Mouse (Mus musculus) intestine, postnatal 0 days (tissue): Measurements from ENCODE around the gene Iqschfp. TPM values are rescaled to one million over a fixed set of nuclear protein-coding genes. Genes with fewer than 3 reads are reported as not detected.
A peak's percentile ranks its signal among the peaks of the same experiment; 100 is the strongest.

Experiments used
- ATAC-seq: fragments of 200-750 bp; cut with Nextera tagmentation; 2 replicates; pipeline ENCODE4 v1.8.0; 2017; ENCODE audit warnings: mild to moderate bottlenecking, moderate TSS enrichment, moderate library complexity
- H3K27ac ChIP-seq: fragments of 300-500 bp; sonication (generic); 2 replicates; pipeline ENCODE4 v1.5.1; 2014; ENCODE audit warnings: mild to moderate bottlenecking, low read depth, low read length, moderate library complexity
- H3K27me3 ChIP-seq: fragments of 300-500 bp; sonication (generic); replicated peaks from 2 replicates; pipeline ENCODE4 v1.6.1; 2014; ENCODE audit warnings: low read length, mixed read lengths; ENCODE audit not compliant: control insufficient read depth, insufficient read depth
- H3K36me3 ChIP-seq: fragments of 300-500 bp; sonication (generic); 2 replicates; pipeline ENCODE4 v1.6.1; 2014; ENCODE audit warnings: mild to moderate bottlenecking, moderate library complexity; ENCODE audit not compliant: control insufficient read depth, insufficient read depth
- H3K4me1 ChIP-seq: fragments of 300-500 bp; sonication (generic); replicated peaks from 2 replicates; pipeline ENCODE4 v1.6.1; 2014; ENCODE audit warnings: antibody characterized with exemption, low read length, mixed read lengths; ENCODE audit not compliant: control insufficient read depth, insufficient read depth
- H3K4me2 ChIP-seq: fragments of 300-500 bp; sonication (generic); replicated peaks from 2 replicates; pipeline ENCODE4 v1.6.1; 2014; ENCODE audit warnings: low read depth, mild to moderate bottlenecking, moderate library complexity
- H3K4me3 ChIP-seq: fragments of 300-500 bp; sonication (generic); 2 replicates; pipeline ENCODE4 v1.5.1; 2014; ENCODE audit warnings: low read depth, low read length
- H3K9ac ChIP-seq: fragments of 300-500 bp; sonication (generic); 2 replicates; pipeline ENCODE4 v1.6.1; 2014; ENCODE audit warnings: mild to moderate bottlenecking, low read depth, low read length
- H3K9me3 ChIP-seq: fragments of 300-500 bp; sonication (generic); 2 replicates; pipeline ENCODE4 v1.6.1; 2016; ENCODE audit warnings: mixed run types; ENCODE audit not compliant: control insufficient read depth
- CTCF ChIP-seq: sonication (generic); IDR thresholded peaks from 2 replicates; pipeline ENCODE4 v1.5.1; 2016; ENCODE audit warnings: low read depth, mild to moderate bottlenecking, control low read depth, antibody characterized with exemption, moderate library complexity
- WGBS: fragments of 180-500 bp; shearing (Covaris S2); extraction: QIAGEN DNeasy Blood & Tissue Kit; methylation state at CpG from one replicate; pipeline ENCODE4 v1.1.7; 2014; 5-methylcytosine and 5-hydroxymethylcytosine counted together
- polyA plus RNA-seq: library from polyadenylated mRNA; unstranded; fragments of >200 nt; fragmentation: Nextera tagmentation; extraction: Ambion mirVana; gene quantifications from 2 replicates; pipeline ENCODE4 v1.2.1, GENCODE M21; 2015

Gene Iqschfp
- polyA plus RNA-seq, 1 experiment from 2014 or later: 0.37 TPM

- H3K4me2 ChIP-seq: no peak overlapping the region
- no peaks in the 10 kb centered on the region for H3K9me3 ChIP-seq
- no peaks in the 10 kb centered on the region for H3K27me3 ChIP-seq
- 29% methylated on average over 7 of the region's 7 CpGs for WGBS
- peak; percentile 50 for ATAC-seq
- no peak overlapping the region for H3K4me3 ChIP-seq
- H3K4me1 ChIP-seq: peaks cover 9% of the 10 kb centered on the region; the same call in 1 of the 2 replicates
- TF ChIP-seq CTCF: no peak
- H3K27ac ChIP-seq: peak overlapping the region; percentile 3; the same call in 1 of the 2 replicates
- H3K36me3 ChIP-seq: no peaks in the 10 kb centered on the region
- H3K9ac ChIP-seq: no peak overlapping the region
Observed at GRCm38 (mm10) chr3:68513340-68514119, 621.5 kb downstream of the Iqschfp start.

- H3K4me1 ChIP-seq: peaks cover 7% of the 10 kb centered on the region; the same call in 1 of the 2 replicates
- H3K4me3 ChIP-seq: no peak overlapping the region
- 75% methylated on average over 3 of the region's 3 CpGs for WGBS
- H3K27me3 ChIP-seq: no peaks in the 10 kb centered on the region
- no peak overlapping the region for H3K4me2 ChIP-seq
- no peaks in the 10 kb centered on the region for H3K9me3 ChIP-seq
- H3K27ac ChIP-seq: no peak overlapping the region
- no peak for TF ChIP-seq CTCF
- no peak for ATAC-seq
- no peaks in the 10 kb centered on the region for H3K36me3 ChIP-seq
- H3K9ac ChIP-seq: no peak overlapping the region
Observed at GRCm38 (mm10) chr3:68514120-68514497, 622.1 kb downstream of the Iqschfp start.

- WGBS: 45% methylated on average over 3 of the region's 3 CpGs
- TF ChIP-seq CTCF: no peak
- no peak overlapping the region for H3K9ac ChIP-seq
- no peak overlapping the region for H3K4me3 ChIP-seq
- H3K4me2 ChIP-seq: no peak overlapping the region
- no peaks in the 10 kb centered on the region for H3K9me3 ChIP-seq
- no peak overlapping the region for H3K27ac ChIP-seq
- H3K36me3 ChIP-seq: no peaks in the 10 kb centered on the region
- no peaks in the 10 kb centered on the region for H3K27me3 ChIP-seq
- peaks cover 4% of the 10 kb centered on the region; the same call in 1 of the 2 replicates for H3K4me1 ChIP-seq
- peak; percentile 58 for ATAC-seq
Observed at GRCm38 (mm10) chr3:68514717-68515116, 622.7 kb downstream of the Iqschfp start.

- Histone ChIP-seq H3K9ac (no peak overlapping the region), H3K4me1 (peaks cover 4% of the 10 kb centered on the region; the same call in 1 of the 2 replicates), H3K27me3 (no peaks in the 10 kb centered on the region), H3K36me3 (no peaks in the 10 kb centered on the region), H3K9me3 (no peaks in the 10 kb centered on the region), H3K4me3 (no peak overlapping the region), H3K4me2 (no peak overlapping the region), H3K27ac (no peak overlapping the region)
- WGBS: 84% methylated on average over 12 of the region's 12 CpGs
- TF ChIP-seq CTCF: no peak
- no peak for ATAC-seq
Observed at GRCm38 (mm10) chr3:68516393-68517081, 624.5 kb downstream of the Iqschfp start.

- TF ChIP-seq CTCF: no peak
- no peaks in the 10 kb centered on the region for H3K27me3 ChIP-seq
- H3K4me3 ChIP-seq: no peak overlapping the region
- H3K4me1 ChIP-seq: peaks cover 4% of the 10 kb centered on the region; the same call in 1 of the 2 replicates
- 38% methylated on average over 7 of the region's 7 CpGs for WGBS
- no peak overlapping the region for H3K9ac ChIP-seq
- H3K4me2 ChIP-seq: no peak overlapping the region
- no peaks in the 10 kb centered on the region for H3K36me3 ChIP-seq
- no peak overlapping the region for H3K27ac ChIP-seq
- no peak for ATAC-seq
- no peaks in the 10 kb centered on the region for H3K9me3 ChIP-seq
Observed at GRCm38 (mm10) chr3:68517236-68517635, 625.2 kb downstream of the Iqschfp start.

- no peak overlapping the region for H3K27ac ChIP-seq
- WGBS: 90% methylated on average over 8 of the region's 8 CpGs
- no peak overlapping the region for H3K4me3 ChIP-seq
- no peak for ATAC-seq
- no peaks in the 10 kb centered on the region for H3K36me3 ChIP-seq
- H3K27me3 ChIP-seq: no peaks in the 10 kb centered on the region
- no peak overlapping the region for H3K9ac ChIP-seq
- no peak for TF ChIP-seq CTCF
- no peaks in the 10 kb centered on the region for H3K9me3 ChIP-seq
- H3K4me1 ChIP-seq: peaks cover 4% of the 10 kb centered on the region; the same call in 1 of the 2 replicates
- no peak overlapping the region for H3K4me2 ChIP-seq
Observed at GRCm38 (mm10) chr3:68518041-68518440, 626.0 kb downstream of the Iqschfp start.
